Mouse (Mus musculus): ENCODE measurements around the gene D16Ertd472e. TPM values are rescaled to one million over a fixed set of nuclear protein-coding genes. Genes with fewer than 3 reads are reported as not detected.
"Not testable (repeated sequence)": the region's sequence is repeated elsewhere in the genome, so short reads cannot be mapped to it uniquely, and the experiment has no call there.

D16Ertd472e gene
- total RNA-seq, 2 experiments from 2014 or later = 4.9 to 5.5 TPM

GRCm38 (mm10) chr16:78502492-78502891 is 74.0 kb downstream of the D16Ertd472e start:
- intact Hi-C loops (cut with DNase I) = no loop called here
- no peak for DNase-seq

GRCm38 (mm10) chr16:78492696-78493095 is 83.8 kb downstream of the D16Ertd472e start:
- intact Hi-C loops (cut with DNase I); DNase-seq: not testable (repeated sequence)

- DNase-seq = no peak
- intact Hi-C loops (cut with DNase I) = no loop called here
These were observed 85.7 kb downstream of the D16Ertd472e start for GRCm38 (mm10) chr16:78490779-78491178.

Other genes with a start within 250 kb of the D16Ertd472e start
- 1 to 10 TPM; 7.7 to 9.8 TPM for gene Btg3, start 199.5 kb downstream of the D16Ertd472e start, total RNA-seq (2021)